Mouse (Mus musculus): Measurements from ENCODE around the gene Zfp423.

The Zfp423 gene

DNA sequence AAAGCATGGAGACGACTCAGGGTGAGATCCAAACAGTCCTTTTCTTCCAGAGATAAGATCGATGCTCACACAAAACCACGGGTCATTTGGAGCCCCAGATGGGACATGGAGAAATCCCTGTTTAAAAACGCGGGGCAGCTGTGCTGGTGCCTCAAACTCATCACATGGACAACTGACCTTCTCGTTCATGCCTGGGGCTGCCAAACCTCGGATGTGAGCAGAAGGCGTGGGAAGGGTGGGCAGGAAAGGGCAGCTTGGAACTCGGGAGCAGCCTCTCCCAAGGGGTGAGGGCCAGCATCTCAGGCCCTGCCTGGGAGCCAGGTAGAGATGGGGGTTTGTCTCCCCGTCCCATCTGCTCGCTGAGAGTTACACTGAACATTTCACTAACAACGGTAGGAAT lies 146.7 kb downstream of the Zfp423 start:
- DNase-seq (ENCODE audit: extremely low read depth, insufficient read length, low spot score): no peak

DNA sequence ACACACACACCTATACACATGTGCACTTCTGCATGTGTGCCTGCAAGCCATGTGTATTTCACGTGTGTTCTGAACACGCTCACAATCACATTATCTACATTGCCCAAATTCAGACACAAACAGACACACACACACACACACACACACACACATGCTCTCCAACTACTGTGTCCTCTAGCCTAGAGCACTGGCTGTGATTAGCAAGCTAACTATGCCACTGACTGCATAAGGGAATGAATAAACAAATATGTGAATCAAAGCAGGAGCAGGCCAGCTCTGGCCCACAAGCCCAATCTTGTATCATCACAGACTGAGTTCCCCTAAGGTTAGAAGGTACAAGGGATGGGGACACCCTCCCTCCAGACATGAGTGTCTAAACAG lies 147.3 kb downstream of the Zfp423 start:
- no peak for DNase-seq (ENCODE audit: extremely low read depth, insufficient read length, low spot score)

DNA sequence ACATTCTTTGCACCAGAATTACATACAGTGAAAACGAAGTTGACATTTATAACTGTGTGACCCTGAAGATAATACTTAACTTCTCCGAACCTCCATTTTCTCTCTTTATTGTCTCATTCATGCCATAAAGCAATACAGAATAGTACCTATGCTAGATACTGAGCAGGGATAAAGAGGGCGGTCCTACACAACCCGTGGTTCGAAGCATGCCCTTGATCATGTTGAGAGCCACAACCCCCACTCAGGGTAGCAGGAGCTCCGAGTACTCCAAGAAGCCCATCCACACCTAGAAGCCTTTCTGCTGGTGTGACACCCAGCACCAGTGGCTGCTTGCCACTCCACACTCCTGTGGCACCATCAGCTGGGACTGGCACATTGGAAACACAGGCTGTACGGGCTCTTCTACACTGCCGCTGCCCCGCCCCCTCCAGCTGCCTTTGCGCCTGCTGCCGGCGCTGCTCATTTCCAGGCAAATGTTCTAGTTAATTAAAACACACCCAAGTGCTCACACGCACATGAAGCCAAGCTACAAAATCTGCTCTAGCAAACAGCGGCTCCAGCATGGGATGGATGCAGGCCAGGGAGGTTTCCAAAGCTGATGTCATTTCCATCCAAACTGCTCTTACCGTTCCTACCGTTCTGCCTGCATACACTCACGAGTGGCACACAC lies 147.9 kb downstream of the Zfp423 start:
- DNase-seq (ENCODE audit: extremely low read depth, insufficient read length, low spot score): no peak

DNA sequence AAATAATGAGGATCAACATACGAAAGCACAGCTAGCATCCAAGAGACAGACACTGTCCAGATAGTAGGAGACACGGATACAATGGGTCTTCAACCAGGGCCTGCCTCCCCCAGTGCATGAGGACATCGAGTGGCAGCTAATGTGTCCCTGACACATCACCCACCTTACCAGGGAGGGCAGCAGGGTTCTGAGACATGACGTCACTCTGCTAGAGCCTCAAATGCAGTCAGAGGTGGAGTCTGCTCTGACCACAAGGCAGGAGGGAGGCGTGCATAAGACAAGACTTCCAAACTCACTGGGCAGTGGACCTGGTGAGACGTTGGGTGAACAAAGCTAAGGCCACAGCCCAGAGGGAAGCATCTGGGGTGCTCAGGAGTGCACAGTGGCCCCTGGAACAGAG lies 148.6 kb downstream of the Zfp423 start:
- DNase-seq (ENCODE audit: extremely low read depth, insufficient read length, low spot score): no peak

DNA sequence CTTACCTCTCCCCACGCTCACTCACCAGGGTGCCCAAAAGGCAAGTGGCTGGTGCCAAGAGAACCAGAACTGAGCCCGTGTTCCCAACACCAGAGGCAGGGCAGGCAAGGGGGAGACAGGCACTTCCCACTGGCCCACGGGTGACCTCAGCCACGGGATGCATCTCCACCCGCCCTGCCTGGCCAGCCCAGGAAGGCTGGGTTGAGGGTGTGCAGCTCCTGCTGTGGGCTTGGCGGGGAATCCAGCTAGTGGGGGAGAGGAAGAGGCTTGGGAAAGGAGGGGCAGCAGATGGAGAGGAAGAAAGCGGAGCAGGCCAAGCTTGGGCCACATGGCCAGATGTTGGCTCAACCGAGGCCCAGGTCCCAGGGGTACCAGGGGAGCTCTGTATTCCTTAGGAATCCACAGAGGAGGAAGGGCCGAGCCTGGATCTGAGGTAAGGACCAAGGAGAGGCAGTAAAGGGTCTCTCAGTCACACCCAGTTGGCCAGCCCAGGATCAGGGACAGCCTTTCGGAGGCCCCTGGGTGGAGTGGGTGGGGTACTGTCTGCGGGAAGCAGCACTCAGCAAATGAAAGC lies 155.0 kb downstream of the Zfp423 start:
- DNase-seq (ENCODE audit: extremely low read depth, insufficient read length, low spot score): no peak

DNA sequence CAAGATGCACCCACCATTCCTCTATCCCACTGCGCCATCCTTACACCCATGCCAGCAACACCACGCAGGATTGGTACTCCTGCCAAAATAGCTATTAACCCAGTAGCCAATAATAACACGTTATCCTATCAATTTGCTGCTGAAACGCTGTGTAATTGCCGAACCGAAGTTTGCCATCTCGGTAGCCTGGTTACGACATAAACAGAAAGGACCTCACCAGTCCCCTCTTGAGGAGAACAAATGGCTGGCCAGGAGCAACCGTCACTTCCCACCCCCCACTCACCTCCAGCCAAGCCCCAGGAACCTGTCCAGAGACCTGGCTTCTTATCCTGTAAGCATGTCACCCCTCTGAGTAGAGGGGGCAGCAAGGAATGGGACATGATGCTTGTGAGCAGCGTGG lies 156.0 kb downstream of the Zfp423 start:
- no peak for DNase-seq (ENCODE audit: extremely low read depth, insufficient read length, low spot score)

DNA sequence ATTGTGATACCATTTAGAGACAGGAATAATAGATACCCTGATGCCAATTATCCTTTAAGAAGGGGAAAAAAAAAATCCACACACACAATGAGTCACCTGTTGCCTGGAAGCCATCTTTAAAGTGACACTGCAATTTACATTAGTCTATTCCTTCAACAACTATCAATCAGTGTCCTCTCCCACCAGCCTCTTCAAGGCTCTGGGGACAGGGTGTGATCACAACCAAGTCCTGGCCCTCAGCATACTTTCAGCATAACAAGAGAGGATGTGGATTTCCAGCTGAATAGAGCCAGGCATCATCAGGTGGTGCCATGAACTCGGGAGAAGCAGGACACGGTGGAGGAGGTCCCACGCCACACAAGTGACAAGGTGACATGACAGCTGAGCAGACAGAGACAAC lies 156.8 kb downstream of the Zfp423 start:
- no peak for DNase-seq (ENCODE audit: extremely low read depth, insufficient read length, low spot score)

DNA sequence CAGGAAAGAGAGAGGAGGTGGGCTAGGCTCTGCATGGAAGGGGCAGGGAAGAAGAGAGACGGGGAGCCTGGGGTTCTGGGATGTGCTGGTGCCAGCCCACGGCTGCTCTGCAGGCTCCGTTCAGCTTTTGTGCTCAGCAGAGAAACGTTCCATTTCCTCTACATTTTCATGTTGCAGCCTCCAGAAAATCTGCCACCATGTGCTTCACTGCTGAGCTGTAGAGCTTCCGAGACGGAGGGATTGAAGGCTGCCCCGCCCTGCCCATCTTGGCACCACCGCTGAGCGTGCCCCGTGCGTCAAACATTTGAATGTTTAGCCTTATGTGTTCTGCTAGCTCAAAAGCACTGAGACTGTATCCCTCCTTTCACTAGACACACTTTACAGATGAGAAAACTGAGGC lies 159.3 kb downstream of the Zfp423 start:
- no peak for DNase-seq (ENCODE audit: extremely low read depth, insufficient read length, low spot score)

DNA sequence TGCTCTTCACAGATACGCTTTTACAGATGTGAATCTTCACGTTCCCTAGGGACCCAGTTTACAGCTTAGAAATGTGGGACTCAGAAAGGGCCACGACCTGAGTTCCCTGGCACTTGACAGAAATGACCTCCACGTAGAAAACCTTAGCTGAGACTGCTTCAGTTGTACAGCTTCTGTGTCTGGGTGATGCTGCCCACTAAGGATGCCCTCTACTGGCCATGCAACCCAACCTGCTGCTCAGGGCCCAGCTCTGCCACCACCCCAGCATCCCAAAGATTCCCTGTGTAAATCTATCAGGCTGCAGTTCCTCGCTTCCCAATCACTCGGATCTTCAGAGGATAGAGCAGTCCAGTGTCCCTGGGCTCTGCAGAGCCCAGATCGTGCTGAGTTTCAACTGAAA lies 163.2 kb downstream of the Zfp423 start:
- no peak for DNase-seq (ENCODE audit: extremely low read depth, insufficient read length, low spot score)

DNA sequence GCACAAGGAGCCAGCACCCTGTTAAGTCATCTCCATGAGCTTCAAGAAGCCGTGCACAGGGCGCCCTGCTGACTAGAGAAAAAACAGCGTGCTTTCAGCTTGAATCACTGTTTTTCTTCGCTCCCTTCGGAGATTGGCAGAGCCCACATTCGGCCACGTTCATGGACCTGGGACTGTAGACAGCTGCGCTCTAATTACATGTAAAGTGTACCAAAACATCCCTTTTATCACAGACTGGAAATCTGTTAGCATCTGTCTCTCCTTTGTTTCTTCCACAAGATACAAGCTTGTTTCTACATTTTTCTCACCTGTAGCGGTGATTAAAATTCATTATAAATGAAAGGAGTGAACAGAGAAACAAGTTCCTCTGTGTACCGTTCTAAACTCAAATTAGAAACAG lies 164.8 kb downstream of the Zfp423 start:
- DNase-seq (ENCODE audit: extremely low read depth, insufficient read length, low spot score): no peak

DNA sequence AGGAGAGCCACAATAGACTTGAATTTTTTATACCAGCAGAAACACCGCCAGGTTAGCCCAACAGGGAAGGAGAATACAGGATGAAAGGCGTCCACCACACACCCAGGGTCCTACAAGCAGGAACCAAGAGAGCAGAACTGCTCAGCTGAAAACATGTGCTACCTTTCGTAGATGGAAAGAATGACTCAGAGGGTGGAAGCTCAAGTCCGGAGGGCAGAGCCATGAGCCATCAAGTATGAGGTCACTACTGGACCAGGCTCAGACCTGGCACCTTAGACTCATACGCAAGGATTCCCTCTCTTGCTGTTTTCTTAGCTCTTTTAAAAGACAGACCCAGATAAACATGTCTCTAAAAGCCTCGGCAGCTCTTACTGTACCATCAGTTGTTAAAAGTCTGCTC lies 168.3 kb downstream of the Zfp423 start:
- DNase-seq (ENCODE audit: extremely low read depth, insufficient read length, low spot score): peak; percentile 43

DNA sequence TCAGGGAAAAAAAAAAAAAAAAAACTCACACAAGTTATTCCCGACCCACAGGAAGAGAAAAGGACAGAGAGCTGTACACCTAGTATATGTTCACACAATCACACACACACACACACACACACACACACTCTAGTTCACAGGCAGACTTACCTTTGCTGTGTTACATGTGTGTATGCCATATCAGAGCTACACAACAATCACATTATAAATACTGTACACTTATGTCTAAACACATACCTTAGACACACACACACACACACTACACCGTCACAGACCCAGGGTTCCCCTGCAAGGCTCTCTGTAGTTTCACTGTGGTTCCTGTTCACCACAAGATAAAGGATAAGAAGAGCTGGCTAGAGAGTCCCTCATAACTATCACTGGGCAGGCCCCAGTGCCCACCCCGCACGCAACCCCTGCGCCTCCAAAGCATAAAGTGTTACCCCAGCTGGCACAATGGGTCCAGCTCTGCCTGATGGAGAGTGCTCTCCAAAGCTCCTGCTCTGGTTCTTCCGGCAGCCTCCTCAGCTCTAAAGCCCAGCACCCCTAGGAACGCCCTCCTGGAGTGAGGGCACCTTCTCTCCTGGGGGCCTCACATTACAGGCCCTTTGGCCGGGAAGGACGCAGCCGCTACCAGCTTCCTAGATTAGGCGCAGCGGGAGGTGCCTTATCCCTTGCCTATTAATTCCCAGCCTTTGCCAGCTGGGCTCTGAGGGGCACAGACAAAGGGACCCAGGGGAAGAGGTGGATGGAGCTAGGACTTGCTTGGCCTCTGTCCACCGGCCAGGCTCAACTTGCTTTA lies 174.6 kb downstream of the Zfp423 start:
- no peak for DNase-seq (ENCODE audit: extremely low read depth, insufficient read length, low spot score)

DNA sequence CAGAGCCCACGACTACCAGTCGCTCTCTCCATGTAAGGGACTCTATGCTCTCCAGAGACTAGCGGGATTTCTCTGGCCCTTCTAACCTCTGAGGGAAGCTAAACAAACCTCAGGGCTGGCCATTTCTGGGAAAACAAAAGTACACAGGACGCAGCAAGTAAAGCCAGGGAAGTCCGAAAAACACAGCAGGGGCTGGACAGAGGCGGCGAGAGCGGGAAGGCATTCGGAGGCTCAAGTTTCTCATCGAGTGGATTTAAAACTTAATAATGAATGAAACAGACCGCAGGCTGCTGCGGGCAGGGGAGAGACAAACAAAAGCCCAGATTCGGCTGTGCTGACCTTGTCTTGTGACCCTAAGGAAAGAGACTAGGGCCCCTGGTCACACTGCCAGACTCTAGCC lies 175.2 kb downstream of the Zfp423 start:
- no peak for DNase-seq (ENCODE audit: extremely low read depth, insufficient read length, low spot score)

DNA sequence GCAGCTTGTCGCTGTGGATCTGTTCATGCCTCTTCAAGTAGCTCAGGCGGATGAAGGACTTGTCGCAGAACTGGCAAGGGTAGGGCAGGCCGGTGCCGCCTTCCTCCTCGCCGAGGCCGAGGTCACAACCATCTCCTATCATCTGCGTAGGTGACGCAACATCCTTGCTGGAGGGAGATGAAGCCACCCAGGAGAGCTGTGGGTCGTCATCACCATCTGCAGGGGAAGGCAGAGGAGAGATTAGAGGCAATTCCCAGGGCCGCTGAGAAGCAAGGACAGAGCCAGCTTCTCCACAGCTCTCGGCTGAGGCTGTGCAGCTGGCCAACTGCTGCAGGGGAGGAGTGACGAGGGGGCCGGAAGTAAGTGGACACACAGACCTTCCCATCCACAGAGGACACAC lies 176.2 kb downstream of the Zfp423 start:
- no peak for DNase-seq (ENCODE audit: extremely low read depth, insufficient read length, low spot score)

DNA sequence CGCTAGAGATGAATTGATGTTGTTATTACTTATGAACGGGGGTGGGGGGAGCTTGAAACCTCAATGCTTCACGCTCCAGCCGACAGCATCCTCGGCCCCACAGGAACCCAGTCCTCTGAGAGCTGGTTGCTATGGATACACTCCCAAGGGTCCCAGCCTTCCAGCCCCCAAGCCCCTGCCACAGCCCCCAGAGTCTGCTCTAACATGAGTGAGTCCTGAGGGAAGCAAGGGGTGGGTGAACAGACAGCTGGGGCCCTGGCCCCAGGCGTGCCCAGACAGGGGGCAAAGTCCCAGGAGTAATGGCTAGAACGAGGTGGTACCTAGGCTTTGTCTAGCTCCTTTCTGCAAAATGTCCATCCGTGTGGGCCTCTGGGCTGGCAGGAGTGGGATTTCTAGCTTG lies 181.8 kb downstream of the Zfp423 start:
- DNase-seq (ENCODE audit: extremely low read depth, insufficient read length, low spot score): no peak

DNA sequence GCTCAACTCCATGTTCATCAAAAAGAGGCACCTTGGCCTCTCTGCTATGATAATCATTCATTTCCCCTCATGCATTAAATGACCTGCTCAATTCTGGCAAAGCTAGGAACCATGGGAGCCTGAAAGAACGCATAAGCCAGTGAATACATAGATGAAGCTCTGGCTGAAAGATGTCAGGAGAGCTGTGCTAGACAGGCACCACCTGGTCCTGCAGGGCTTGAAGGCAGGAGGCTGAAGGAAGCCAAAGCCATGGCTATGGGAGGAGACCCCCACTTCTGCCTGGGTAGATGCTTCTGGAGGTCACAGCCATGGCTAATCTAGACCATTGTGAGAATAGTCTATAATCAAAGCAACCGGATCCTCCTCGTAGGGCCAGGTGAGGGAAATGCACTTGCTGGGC lies 183.5 kb downstream of the Zfp423 start:
- no peak for DNase-seq (ENCODE audit: extremely low read depth, insufficient read length, low spot score)

DNA sequence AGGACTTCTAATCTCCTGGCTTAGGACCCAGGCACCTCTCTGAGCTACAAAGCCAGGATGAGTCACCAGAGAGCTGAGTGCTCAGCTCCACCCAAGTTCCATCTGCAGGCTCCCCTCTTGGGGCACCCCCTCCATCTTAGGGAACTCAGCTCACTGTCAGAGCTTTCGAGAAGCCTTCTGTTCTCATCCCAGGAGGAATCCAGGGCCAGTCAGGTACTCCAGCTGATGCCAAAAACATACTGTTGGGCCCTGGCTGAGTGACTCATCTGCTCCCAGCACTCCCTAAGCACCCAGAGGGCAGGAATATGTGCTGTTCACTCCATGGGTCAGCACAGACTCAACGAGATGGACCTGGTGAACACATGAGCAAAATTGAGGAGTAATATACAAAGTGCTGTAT lies 184.4 kb downstream of the Zfp423 start:
- DNase-seq (ENCODE audit: extremely low read depth, insufficient read length, low spot score): no peak

DNA sequence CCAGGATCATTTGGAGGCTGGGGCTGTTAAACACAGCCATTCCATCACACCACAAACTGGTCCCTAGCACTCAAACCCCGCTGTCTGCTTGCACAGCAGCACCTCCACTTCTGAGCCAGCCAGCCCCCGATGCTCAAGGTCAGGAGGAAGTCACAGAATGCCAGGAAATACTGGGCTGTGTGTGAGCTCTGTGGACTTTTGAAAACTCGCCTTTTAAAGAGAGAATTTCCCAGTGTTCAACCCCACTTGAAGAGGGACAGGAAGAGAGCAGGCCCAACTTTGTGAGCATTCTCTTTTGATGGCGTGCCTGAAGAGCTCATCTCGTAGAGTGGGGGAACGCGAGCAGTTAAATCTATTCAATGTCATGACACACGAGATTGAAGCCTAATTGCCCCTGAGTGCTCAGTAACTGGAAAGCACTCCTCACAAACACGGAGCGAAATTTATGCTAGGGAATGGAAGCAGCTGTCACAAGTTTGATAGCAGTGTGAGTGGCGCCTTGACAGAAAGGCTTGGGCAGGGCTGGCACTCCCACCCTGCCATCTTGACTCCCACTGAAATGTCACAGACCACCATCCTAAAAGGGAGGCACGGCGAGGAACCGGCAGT lies 186.4 kb downstream of the Zfp423 start:
- DNase-seq (ENCODE audit: extremely low read depth, insufficient read length, low spot score): no peak

DNA sequence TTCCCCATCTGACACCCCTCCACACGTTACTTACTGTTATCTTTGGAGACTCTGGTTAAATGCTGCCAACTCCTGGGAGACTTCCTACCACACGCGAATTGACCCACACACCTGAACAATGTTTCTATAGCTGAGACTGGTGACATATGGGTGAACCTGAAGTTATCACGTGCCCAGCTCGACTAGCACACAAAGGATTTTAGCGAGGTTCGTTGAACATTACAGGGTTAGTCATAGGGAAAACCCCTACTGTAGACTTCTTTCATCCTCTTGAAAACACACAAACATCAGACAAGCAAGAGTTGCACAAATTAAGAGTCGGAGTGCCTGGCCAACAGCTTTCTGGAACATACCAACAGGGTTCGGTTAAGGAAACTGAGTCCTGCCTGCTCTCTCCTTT lies 191.5 kb downstream of the Zfp423 start:
- no peak for DNase-seq (ENCODE audit: extremely low read depth, insufficient read length, low spot score)

DNA sequence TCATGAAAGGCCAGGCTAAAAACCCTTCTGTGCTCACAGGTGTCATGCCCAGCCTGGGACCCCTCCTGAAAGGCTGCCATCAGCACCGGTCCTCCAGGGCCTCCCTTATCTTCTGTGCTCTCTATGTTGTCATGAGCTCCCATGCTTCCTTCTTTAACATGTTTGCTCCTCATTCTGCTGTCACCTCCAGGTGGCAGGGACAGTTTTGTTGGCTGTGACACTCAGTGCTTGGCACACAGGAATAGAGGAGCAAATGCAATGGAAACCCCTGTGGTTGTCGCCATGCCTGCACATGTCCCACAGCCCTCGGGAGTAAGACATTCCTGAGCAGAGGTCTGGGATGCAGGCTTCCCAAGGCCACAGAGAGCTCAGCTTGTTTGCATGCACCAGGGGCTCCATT lies 194.1 kb downstream of the Zfp423 start:
- DNase-seq (ENCODE audit: extremely low read depth, insufficient read length, low spot score): no peak

DNA sequence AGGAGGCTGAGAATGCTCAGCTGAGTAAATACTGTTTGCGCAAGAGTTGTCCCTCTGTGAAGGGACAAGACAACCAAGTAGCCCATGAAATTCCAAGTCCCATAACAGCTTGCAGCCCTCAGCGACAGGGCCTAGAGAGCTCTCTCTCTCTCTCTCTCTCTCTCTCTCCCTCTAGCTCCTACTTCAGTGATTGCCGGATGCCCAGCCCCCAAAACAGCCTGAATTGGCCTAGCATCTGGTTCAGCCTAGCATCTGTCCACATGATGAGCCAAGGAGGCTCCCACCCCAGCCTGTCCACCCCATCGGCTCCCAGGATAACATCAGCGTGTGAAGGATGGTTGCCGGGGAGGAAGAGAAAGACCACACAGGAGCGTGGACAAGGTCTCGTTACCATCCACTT lies 200.6 kb downstream of the Zfp423 start:
- DNase-seq (ENCODE audit: extremely low read depth, insufficient read length, low spot score): no peak

DNA sequence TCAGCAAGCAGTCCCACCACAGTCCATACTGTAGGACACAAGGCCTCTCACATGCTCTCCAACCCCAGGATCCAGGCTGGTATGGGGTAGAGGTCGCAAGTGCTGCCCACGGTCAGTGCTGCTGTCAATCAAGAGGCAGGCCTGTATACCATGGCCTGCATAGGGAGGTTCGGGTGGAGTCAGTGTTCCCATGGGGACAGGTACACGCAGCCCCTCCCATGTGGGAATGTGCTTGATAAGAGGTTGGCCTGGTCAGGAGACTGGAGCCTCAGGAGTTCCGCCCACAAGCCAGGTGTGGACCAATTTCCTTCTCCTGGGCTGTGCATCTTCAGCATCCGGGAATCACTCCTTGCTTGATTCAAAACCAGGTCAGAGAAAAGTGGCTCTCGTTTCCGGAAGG lies 204.5 kb downstream of the Zfp423 start:
- DNase-seq (ENCODE audit: extremely low read depth, insufficient read length, low spot score): no peak
